Mouse (Mus musculus): ENCODE data around the gene Gm3233.

- no peak for TF ChIP-seq CTCF (IDR thresholded peaks at IDR 0.05; ENCODE audit: low read depth)
- no peak for TF ChIP-seq EP300 (IDR thresholded peaks at IDR 0.05; ENCODE audit: low read depth)
These were observed 44.0 kb downstream of the Gm3233 start, which contains the start of gene Gm10142 for GRCm38 (mm10) chr10:77715507-77715906.

All from heart, postnatal 0 days (tissue).